Comparison of ENCODE assay signal across 16 mouse cellular contexts in genomic region chr6:122825166-122825565, GRCm38 (mm10). TPM values are rescaled to one million over a fixed set of nuclear protein-coding genes. Genes with fewer than 3 reads are reported as not detected.
DNase-seq lines count a peak whose midpoint lies in the region; ATAC-seq and TF ChIP-seq lines count a peak whose summit lies in the region.
"Had no signal": no experiment of that assay in that cellular context is flagged by ENCODE, and none has a peak within 500 bp of the region (broad histone marks: within the 10 kb centered on the region; RNA-seq: fewer than 3 reads in every experiment).

No protein-coding gene starts in this region.

- no peak for TF ChIP-seq CTCF in heart, adult 2 months (IDR thresholded peaks at IDR 0.05)
- TF ChIP-seq CTCF in kidney, postnatal 0 days (IDR thresholded peaks at IDR 0.05; ENCODE audit: low read depth), result no peak
- no peak for TF ChIP-seq CTCF in thymus, adult 2 months (IDR thresholded peaks at IDR 0.05; ENCODE audit: borderline replicate concordance, control insufficient read depth, extremely low read depth, insufficient read depth, low read length, poor library complexity)

- intact Hi-C loops in heart, adult 2 months (cut with DNase I), result no loop called here

- 48% methylated on average over 9 of the region's 9 CpGs for WGBS in heart, adult 2 months
- WGBS in kidney, postnatal 0 days, result 86% methylated on average over 9 of the region's 9 CpGs
- 82% methylated on average over 9 of the region's 9 CpGs for WGBS in heart, embryonic 15.5 days
- 98% methylated on average over 9 of the region's 9 CpGs for WGBS in thymus, adult 2 months

- H3K79me2 ChIP-seq in heart, adult 2 months (replicated peaks; ENCODE audit: control insufficient read depth, insufficient read depth, low read length), result peaks cover 3% of the 10 kb centered on the region; the same call in 1 of the 2 replicates
- H3K79me2 ChIP-seq in myocyte (ENCODE audit: control insufficient read depth, insufficient read depth), result peaks cover 18% of the 10 kb centered on the region

- no peak for TF ChIP-seq POLR2A in heart, adult 2 months (IDR thresholded peaks at IDR 0.05; ENCODE audit: insufficient read depth, low read depth, low read length)
- TF ChIP-seq POLR2A in myocyte (IDR thresholded peaks at IDR 0.05; ENCODE audit: insufficient read length, low read depth), result no peak
- TF ChIP-seq POLR2A in thymus, adult 2 months (IDR thresholded peaks at IDR 0.05; ENCODE audit: control insufficient read depth, extremely low read depth, insufficient read depth, low read length, poor library complexity), result no peak

- H3K9me3 ChIP-seq in kidney, postnatal 0 days (replicated peaks; ENCODE audit: low read length), result no peaks in the 10 kb centered on the region
- no peaks in the 10 kb centered on the region for H3K9me3 ChIP-seq in heart, embryonic 15.5 days (replicated peaks)
- H3K9me3 ChIP-seq: forebrain, embryonic 12.5 days; limb, embryonic 15.5 days; midbrain, embryonic 13.5 days had no signal

- peak overlapping the region; percentile 88 for H3K27ac ChIP-seq in heart, adult 2 months
- no peak overlapping the region for H3K27ac ChIP-seq in kidney, postnatal 0 days
- H3K27ac ChIP-seq in heart, embryonic 15.5 days, result peak overlapping the region; percentile 90
- H3K27ac ChIP-seq in thymus, adult 2 months (ENCODE audit: control insufficient read depth, insufficient read depth, low read length), result no peak overlapping the region
- H3K27ac ChIP-seq: forebrain, embryonic 12.5 days; midbrain, embryonic 13.5 days had no signal

- TF ChIP-seq EP300 in heart, adult 2 months (IDR thresholded peaks at IDR 0.05; ENCODE audit: insufficient read depth, low read depth, low read length), result no peak

- H3K4me3 ChIP-seq in heart, adult 2 months, result peak overlapping the region; percentile 32; the same call in 1 of the 2 replicates
- no peak overlapping the region for H3K4me3 ChIP-seq in kidney, postnatal 0 days (replicated peaks; ENCODE audit: low read depth, low read length)
- H3K4me3 ChIP-seq in heart, embryonic 15.5 days, result peak overlapping the region; percentile 50
- no peak overlapping the region for H3K4me3 ChIP-seq in myocyte
- no peak overlapping the region for H3K4me3 ChIP-seq in thymus, adult 2 months (ENCODE audit: control insufficient read depth, insufficient read depth, low read length)

- H3K36me3 ChIP-seq in heart, adult 2 months (ENCODE audit: control insufficient read depth, insufficient read depth, low read length), result no peaks in the 10 kb centered on the region; the same call in 1 of the 2 replicates
- H3K36me3 ChIP-seq in kidney, postnatal 0 days (ENCODE audit: insufficient read depth, low read length), result peaks cover 11% of the 10 kb centered on the region; the same call in 1 of the 2 replicates
- H3K36me3 ChIP-seq in heart, embryonic 15.5 days, result peaks cover 15% of the 10 kb centered on the region
- no peaks in the 10 kb centered on the region for H3K36me3 ChIP-seq in myocyte (ENCODE audit: control insufficient read depth, insufficient read depth)
- H3K36me3 ChIP-seq in thymus, adult 2 months (ENCODE audit: control insufficient read depth, insufficient read depth, low read length), result peaks cover 3% of the 10 kb centered on the region; the same call in 1 of the 2 replicates

- peak overlapping the region; percentile 71; the same call in 1 of the 2 replicates for H3K4me2 ChIP-seq in kidney, postnatal 0 days (ENCODE audit: low read length)
- H3K4me2 ChIP-seq in heart, embryonic 15.5 days, result peak overlapping the region; percentile 74
- H3K4me2 ChIP-seq in myocyte (ENCODE audit: low read depth), result peak overlapping the region; percentile 68

- no peaks in the 10 kb centered on the region for H3K27me3 ChIP-seq in heart, adult 2 months (ENCODE audit: control insufficient read depth, insufficient read depth, low read length)
- no peaks in the 10 kb centered on the region for H3K27me3 ChIP-seq in kidney, postnatal 0 days (ENCODE audit: insufficient read depth, low read length)
- H3K27me3 ChIP-seq in heart, embryonic 15.5 days, result no peaks in the 10 kb centered on the region
- no peaks in the 10 kb centered on the region for H3K27me3 ChIP-seq in myocyte (ENCODE audit: control insufficient read depth, insufficient read depth, insufficient read length)
- H3K27me3 ChIP-seq in thymus, adult 2 months (ENCODE audit: control insufficient read depth, insufficient read depth, low read length), result no peaks in the 10 kb centered on the region
- H3K27me3 ChIP-seq: limb, embryonic 15.5 days; midbrain, embryonic 13.5 days had no signal

- H3K9ac ChIP-seq in heart, adult 2 months (ENCODE audit: low read depth, low read length), result peak overlapping the region; percentile 46; the same call in 1 of the 2 replicates
- H3K9ac ChIP-seq in kidney, postnatal 0 days (ENCODE audit: low read depth, low read length), result no peak overlapping the region
- H3K9ac ChIP-seq in heart, embryonic 15.5 days, result no peak overlapping the region

- peak in 1 of 2 experiments; percentile 13 for DNase-seq in heart, adult 2 months
- DNase-seq in heart, adult 8-10 months (ENCODE audit: low spot score), result no peak
- DNase-seq in kidney, postnatal 0 days (ENCODE audit: low spot score), result no peak
- no peak for DNase-seq in kidney, postnatal 10 days
- DNase-seq in urinary bladder, postnatal 25 days (ENCODE audit: low spot score), result no peak
- DNase-seq in thymus, adult 2 months, result no peak
- DNase-seq: adrenal gland, postnatal 14 days; kidney, adult 11 months; lung, postnatal 10 days; right cerebral cortex, postnatal 4 days; thymus, postnatal 4 days had no signal

- ATAC-seq in kidney, postnatal 0 days (replicated peaks; ENCODE audit: low FRiP score, low read depth), result no peak
- ATAC-seq in heart, embryonic 15.5 days (replicated peaks; ENCODE audit: insufficient number of reproducible peaks, insufficient read depth, low FRiP score, low read depth), result no peak

- no peak overlapping the region for H3ac ChIP-seq in myocyte (ENCODE audit: control insufficient read depth, insufficient read length)

- H3K4me1 ChIP-seq in heart, adult 2 months (ENCODE audit: control insufficient read depth, insufficient read depth, low read length), result peaks cover 29% of the 10 kb centered on the region
- H3K4me1 ChIP-seq in kidney, postnatal 0 days (replicated peaks; ENCODE audit: insufficient read depth, low read length), result peaks cover 32% of the 10 kb centered on the region
- peaks cover 61% of the 10 kb centered on the region for H3K4me1 ChIP-seq in heart, embryonic 15.5 days (replicated peaks)
- H3K4me1 ChIP-seq in thymus, adult 2 months (replicated peaks; ENCODE audit: control insufficient read depth, insufficient read depth, low read length), result peaks cover 33% of the 10 kb centered on the region

TF ChIP-seq in myocyte, 11 proteins besides CTCF, POLR2A, EP300 and RAD21:
- TF ChIP-seq TCF12 (IDR thresholded peaks at IDR 0.05; ENCODE audit: insufficient read depth, poor library complexity, severe bottlenecking) (no peak), USF1 (IDR thresholded peaks at IDR 0.05; ENCODE audit: low read depth) (no peak), MYOG (IDR thresholded peaks at IDR 0.05; ENCODE audit: control insufficient read depth in 1 of 3, insufficient read depth in 1 of 3, insufficient read length in 2 of 3, low read depth in 2 of 3) (no peak), REST (IDR thresholded peaks at IDR 0.05; ENCODE audit: insufficient read depth, insufficient read length) (no peak), MAX (IDR thresholded peaks at IDR 0.05; ENCODE audit: low read depth) (no peak)

RNA-seq across cellular contexts. Expression of gene Foxj2, which starts 5.5 kb away (rescaled TPM):
- total RNA-seq in heart, adult 2 months (2021), result 10 to 100 TPM; 35.2 to 36.3 TPM
- polyA plus RNA-seq in heart, adult 2 months (2012; rRNA removed), result 19.8 and 20.7 TPM in 2 replicates
- 10 to 100 TPM; 26.3 to 31.5 (median 29.1) TPM for total RNA-seq in heart, adult 8-10 months (2022)
- 5.2 and 5.5 TPM in 2 replicates for polyA plus RNA-seq in kidney, postnatal 0 days (2015; fragmentation: Nextera tagmentation; extraction: Ambion mirVana)
- 5.0 and 6.7 TPM in 2 replicates for polyA plus RNA-seq in heart, embryonic 15.5 days (2015; fragmentation: Nextera tagmentation; extraction: Ambion mirVana)
- 9.7 TPM for polyA plus RNA-seq in myocyte (2012; fragmentation: generic; extraction: Trizol)
- polyA plus RNA-seq in thymus, adult 2 months (2012; rRNA removed), result 20.2 and 22.5 TPM in 2 replicates

RNA-seq across cellular contexts. Expression of gene Slc2a3, which starts 23.7 kb away (rescaled TPM):
- total RNA-seq in heart, adult 2 months (2021), result 1 to 10 TPM; 1.6 to 4.7 TPM
- 3.0 and 3.3 TPM in 2 replicates for polyA plus RNA-seq in heart, adult 2 months (2012; rRNA removed)
- total RNA-seq in heart, adult 8-10 months (2022), result 1 to 10 TPM; 2.3 to 2.9 (median 2.4) TPM
- 4.1 and 4.4 TPM in 2 replicates for polyA plus RNA-seq in kidney, postnatal 0 days (2015; fragmentation: Nextera tagmentation; extraction: Ambion mirVana)
- 8.4 and 12.2 TPM in 2 replicates for polyA plus RNA-seq in heart, embryonic 15.5 days (2015; fragmentation: Nextera tagmentation; extraction: Ambion mirVana)
- 1.2 TPM for polyA plus RNA-seq in myocyte (2012; fragmentation: generic; extraction: Trizol)
- 11.7 and 12.8 TPM in 2 replicates for polyA plus RNA-seq in thymus, adult 2 months (2012; rRNA removed)

RNA-seq across cellular contexts. Expression of gene C3ar1, which starts 30.8 kb away (rescaled TPM):
- 1 to 10 TPM; 1.9 to 2.5 TPM for total RNA-seq in heart, adult 2 months (2021)
- 3.7 and 5.6 TPM in 2 replicates for polyA plus RNA-seq in heart, adult 2 months (2012; rRNA removed)
- total RNA-seq in heart, adult 8-10 months (2022), result 1 to 10 TPM; 2.0 to 3.5 (median 2.5) TPM
- polyA plus RNA-seq in kidney, postnatal 0 days (2015; fragmentation: Nextera tagmentation; extraction: Ambion mirVana), result 2.1 and 2.3 TPM in 2 replicates
- 2.8 and 4.3 TPM in 2 replicates for polyA plus RNA-seq in heart, embryonic 15.5 days (2015; fragmentation: Nextera tagmentation; extraction: Ambion mirVana)
- polyA plus RNA-seq in myocyte (2012; fragmentation: generic; extraction: Trizol), result 0.19 TPM
- polyA plus RNA-seq in thymus, adult 2 months (2012; rRNA removed), result 2.4 and 4.3 TPM in 2 replicates

RNA-seq across cellular contexts. Expression of gene Necap1, which starts 49.1 kb away (rescaled TPM):
- 10 to 100 TPM; 20.7 to 22.6 TPM for total RNA-seq in heart, adult 2 months (2021)
- polyA plus RNA-seq in heart, adult 2 months (2012; rRNA removed), result 16.2 and 25.2 TPM in 2 replicates
- total RNA-seq in heart, adult 8-10 months (2022), result 10 to 100 TPM; 17.1 to 22.1 (median 20.1) TPM
- 37.6 and 39.8 TPM in 2 replicates for polyA plus RNA-seq in kidney, postnatal 0 days (2015; fragmentation: Nextera tagmentation; extraction: Ambion mirVana)
- polyA plus RNA-seq in heart, embryonic 15.5 days (2015; fragmentation: Nextera tagmentation; extraction: Ambion mirVana), result 48.3 and 49.5 TPM in 2 replicates
- 21.9 TPM for polyA plus RNA-seq in myocyte (2012; fragmentation: generic; extraction: Trizol)
- polyA plus RNA-seq in thymus, adult 2 months (2012; rRNA removed), result 14.3 and 19.5 TPM in 2 replicates

Comparison
In these comparisons a context has a peak if more than half of its experiments do, and no peak if none do; other contexts are left out.
1. H3K27ac ChIP-seq: peak in heart, adult 2 months (single experiment) and heart, embryonic 15.5 days (single experiment); none in kidney, postnatal 0 days (single experiment) and thymus, adult 2 months (single experiment).
2. H3K4me3 ChIP-seq: peak in heart, adult 2 months (single experiment) and heart, embryonic 15.5 days (single experiment); none in kidney, postnatal 0 days (single experiment), myocyte (single experiment) and thymus, adult 2 months (single experiment).
3. Peak in every context shown above with its lines, with median percentiles within 50 percentile points of each other: H3K4me2 ChIP-seq.